Mouse (Mus musculus): ENCODE results near the gene Spire2. TPM values are rescaled to one million over a fixed set of nuclear protein-coding genes. Genes with fewer than 3 reads are reported as not detected.

The Spire2 gene
- polyA plus RNA-seq, 1 experiment from 2014 or later, result 0.33 TPM

Other genes starting within 250 kb of the Spire2 start
- 802 and 841 TPM in 2 replicates for gene Rpl13, start 230.4 kb upstream of the Spire2 start, polyA plus RNA-seq (2015; fragmentation: Nextera tagmentation; extraction: Ambion mirVana)
- 0.18 and 0.25 TPM in 2 replicates for gene Cpne7, start 215.3 kb upstream of the Spire2 start, polyA plus RNA-seq (2015; fragmentation: Nextera tagmentation; extraction: Ambion mirVana)
- 4.6 and 7.5 TPM in 2 replicates for gene Sult5a1, start 174.4 kb upstream of the Spire2 start, polyA plus RNA-seq (2015; fragmentation: Nextera tagmentation; extraction: Ambion mirVana)
- 5.9 and 7.1 TPM in 2 replicates for gene Dpep1, start 146.5 kb upstream of the Spire2 start, polyA plus RNA-seq (2015; fragmentation: Nextera tagmentation; extraction: Ambion mirVana)
- 89.2 and 106 TPM in 2 replicates for gene Chmp1a, start 120.0 kb upstream of the Spire2 start, polyA plus RNA-seq (2015; fragmentation: Nextera tagmentation; extraction: Ambion mirVana)
- 3.6 and 4.4 TPM in 2 replicates for gene Spata33, start 119.9 kb upstream of the Spire2 start, polyA plus RNA-seq (2015; fragmentation: Nextera tagmentation; extraction: Ambion mirVana)
- 17.7 and 20.8 TPM in 2 replicates for gene Cdk10, start 107.9 kb upstream of the Spire2 start, polyA plus RNA-seq (2015; fragmentation: Nextera tagmentation; extraction: Ambion mirVana)
- gene Spata2l, start 96.5 kb upstream of the Spire2 start, polyA plus RNA-seq (2015; fragmentation: Nextera tagmentation; extraction: Ambion mirVana), result 3.4 and 4.5 TPM in 2 replicates
- gene Zfp276, start 78.5 kb upstream of the Spire2 start, polyA plus RNA-seq (2015; fragmentation: Nextera tagmentation; extraction: Ambion mirVana), result 13.2 and 18.4 TPM in 2 replicates
- gene Vps9d1, start 78.4 kb upstream of the Spire2 start, polyA plus RNA-seq (2015; fragmentation: Nextera tagmentation; extraction: Ambion mirVana), result 19.2 and 22.7 TPM in 2 replicates
- 14.5 and 17.0 TPM in 2 replicates for gene Fanca, start 14.1 kb upstream of the Spire2 start, polyA plus RNA-seq (2015; fragmentation: Nextera tagmentation; extraction: Ambion mirVana)
- 137 and 144 TPM in 2 replicates for gene Tcf25, start 41.0 kb downstream of the Spire2 start, polyA plus RNA-seq (2015; fragmentation: Nextera tagmentation; extraction: Ambion mirVana)
- gene Mc1r, start 74.4 kb downstream of the Spire2 start, polyA plus RNA-seq (2015; fragmentation: Nextera tagmentation; extraction: Ambion mirVana), result 0.08 TPM in 1 of 2 replicates, not detected in the other
- gene Tubb3, start 78.7 kb downstream of the Spire2 start, polyA plus RNA-seq (2015; fragmentation: Nextera tagmentation; extraction: Ambion mirVana), result 2.1 and 21.6 TPM in 2 replicates
- 25.7 and 33.3 TPM in 2 replicates for gene Def8, start 90.8 kb downstream of the Spire2 start, polyA plus RNA-seq (2015; fragmentation: Nextera tagmentation; extraction: Ambion mirVana)
- gene Afg3l1, start 145.2 kb downstream of the Spire2 start, polyA plus RNA-seq (2015; fragmentation: Nextera tagmentation; extraction: Ambion mirVana), result 40.2 and 41.6 TPM in 2 replicates
- gene Dbndd1, start 182.8 kb downstream of the Spire2 start, polyA plus RNA-seq (2015; fragmentation: Nextera tagmentation; extraction: Ambion mirVana), result 0.73 and 1.4 TPM in 2 replicates
- 12.9 and 14.7 TPM in 2 replicates for gene Gas8, start 186.1 kb downstream of the Spire2 start, polyA plus RNA-seq (2015; fragmentation: Nextera tagmentation; extraction: Ambion mirVana)

All from heart, embryonic 15.5 days (tissue).